Mouse (Mus musculus) gastrocnemius, postnatal 10 days (tissue): ENCODE measurements around the gene Spsb4. TPM values are rescaled to one million over a fixed set of nuclear protein-coding genes. Genes with fewer than 3 reads are reported as not detected.

Experiments
- DNase-seq: peaks from one replicate; pipeline ENCODE4 v3.0.0; 2021; ENCODE audit warnings: mixed read lengths
- total RNA-seq, 2 experiments: library from RNA; stranded (reverse); gene quantifications; 2 replicates each; pipeline ENCODE4 v1.2.3; 2021

Gene Spsb4
- total RNA-seq, 2 experiments from 2014 or later: 5.6 to 7.8 TPM

- no peak for DNase-seq
Measured at GRCm38 (mm10) chr9:96904360-96905355, 114.0 kb downstream of the Spsb4 start.

- DNase-seq: no peak
Measured at GRCm38 (mm10) chr9:96899717-96900116, 118.9 kb downstream of the Spsb4 start.

DNA sequence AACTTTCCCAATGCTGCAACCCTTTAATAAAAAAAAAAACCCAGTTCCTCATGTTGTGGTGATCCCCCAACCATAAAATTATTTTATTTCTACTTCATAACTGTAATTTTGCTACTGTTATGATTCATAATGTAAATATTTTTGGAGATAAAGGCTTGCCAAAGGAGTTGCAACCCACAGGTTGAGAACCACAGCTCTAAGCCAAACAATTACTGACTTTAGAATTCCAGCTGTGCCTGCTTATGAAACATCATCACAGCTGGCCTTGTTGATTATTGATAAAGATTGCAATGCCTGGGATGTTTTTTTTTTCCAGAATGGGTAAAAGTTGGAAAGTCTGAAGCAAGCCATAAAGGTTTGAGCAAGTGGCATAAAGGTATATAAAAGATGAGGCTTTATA, 119.6 kb downstream of the Spsb4 start:
- no peak for DNase-seq

- DNase-seq: no peak
Measured at GRCm38 (mm10) chr9:96896690-96897089, 122.0 kb downstream of the Spsb4 start.

GRCm38 (mm10) chr9:96893582-96893981, 125.1 kb downstream of the Spsb4 start:
- no peak for DNase-seq

Other genes starting within 250 kb of the Spsb4 start
- gene Pxylp1, start 126.2 kb downstream of the Spsb4 start, total RNA-seq: 1 to 10 TPM; 4.5 to 7.4 TPM
- 10 to 100 TPM; 45.3 to 63.2 TPM for gene Slc25a36, start 92.3 kb upstream of the Spsb4 start, total RNA-seq